Comparison of ENCODE assay signal across 12 mouse cellular contexts in genomic region chr15:80160726-80161125, GRCm38 (mm10). TPM values are rescaled to one million over a fixed set of nuclear protein-coding genes. Genes with fewer than 3 reads are reported as not detected.
A peak's percentile ranks its signal among the peaks of the same experiment; 100 is the strongest.
DNase-seq lines count a peak whose midpoint lies in the region; ATAC-seq and TF ChIP-seq lines count a peak whose summit lies in the region.
"Had no signal": no experiment of that assay in that cellular context is flagged by ENCODE, and none has a peak within 500 bp of the region (broad histone marks: within the 10 kb centered on the region; RNA-seq: fewer than 3 reads in every experiment).

No protein-coding gene starts in this region.

- ATAC-seq in intestine, embryonic 15.5 days: no peak
- ATAC-seq: Patski had no signal

- H3K36me3 ChIP-seq in kidney, adult 2 months (ENCODE audit: control insufficient read depth, insufficient read depth, low read length): no peaks in the 10 kb centered on the region; the same call in 1 of the 2 replicates
- peaks cover 23% of the 10 kb centered on the region for H3K36me3 ChIP-seq in intestine, embryonic 15.5 days

- WGBS in kidney, adult 2 months: 82% methylated on average over 4 of the region's 4 CpGs
- 92% methylated on average over 4 of the region's 4 CpGs for WGBS in intestine, embryonic 15.5 days

- no peak overlapping the region for H3K4me3 ChIP-seq in kidney, adult 2 months (ENCODE audit: insufficient read depth, low read depth, low read length)
- no peak overlapping the region for H3K4me3 ChIP-seq in intestine, embryonic 15.5 days (replicated peaks)
- H3K4me3 ChIP-seq: limb, embryonic 12.5 days; megakaryocyte, embryonic 14.5 days had no signal

- 0 out of 2 replicates have a peak overlapping the region, but pooled peaks have one; percentile 28 for H3K9ac ChIP-seq in intestine, embryonic 15.5 days
- H3K9ac ChIP-seq: limb, embryonic 12.5 days had no signal

- peak; percentile 33 for DNase-seq in adrenal gland, postnatal 14 days
- DNase-seq in adrenal gland, adult 18-20 months (ENCODE audit: low spot score in 2 of 2): no peak
- peak; percentile 41 for DNase-seq in kidney, adult 2 months
- DNase-seq in kidney, postnatal 10 days: no peak
- DNase-seq in NIH3T3 (ENCODE audit: low read depth): peak; percentile 50
- no peak for DNase-seq in spleen, postnatal 4 days (ENCODE audit: low spot score in 2 of 2)
- DNase-seq in adrenal gland, postnatal 25 days: no peak
- DNase-seq: kidney, adult 9 months had no signal

- H3K27ac ChIP-seq in kidney, adult 2 months (ENCODE audit: insufficient read depth, low read depth, low read length): peak overlapping the region; percentile 37; the same call in 1 of the 2 replicates
- H3K27ac ChIP-seq in intestine, embryonic 15.5 days: peak overlapping the region; percentile 89

- H3K9me3 ChIP-seq in intestine, embryonic 15.5 days: no peaks in the 10 kb centered on the region
- H3K9me3 ChIP-seq: limb, embryonic 12.5 days; megakaryocyte, embryonic 14.5 days had no signal

- TF ChIP-seq POLR2A in kidney, adult 2 months (IDR thresholded peaks at IDR 0.05; ENCODE audit: low read depth, low read length): no peak

- no peak overlapping the region for H3K4me2 ChIP-seq in intestine, embryonic 15.5 days (replicated peaks)
- H3K4me2 ChIP-seq: limb, embryonic 12.5 days had no signal

- peaks cover 42% of the 10 kb centered on the region for H3K4me1 ChIP-seq in kidney, adult 2 months (ENCODE audit: control insufficient read depth, insufficient read depth, low read length)
- peaks cover 32% of the 10 kb centered on the region for H3K4me1 ChIP-seq in intestine, embryonic 15.5 days (replicated peaks)

- no peaks in the 10 kb centered on the region for H3K27me3 ChIP-seq in kidney, adult 2 months (replicated peaks; ENCODE audit: control insufficient read depth, insufficient read depth, low read length)
- H3K27me3 ChIP-seq in intestine, embryonic 15.5 days (replicated peaks): no peaks in the 10 kb centered on the region
- H3K27me3 ChIP-seq: limb, embryonic 12.5 days; Patski had no signal

- no peak for TF ChIP-seq CTCF in kidney, adult 2 months (conservative IDR thresholded peaks at IDR 0.05; ENCODE audit: insufficient read depth, insufficient read length, low read depth, low read length)

RNA-seq across cellular contexts. Expression of gene Mgat3, which starts 12.8 kb away (rescaled TPM):
- total RNA-seq in adrenal gland, postnatal 14 days (2021): 6.6 and 7.6 TPM in 2 replicates
- total RNA-seq in adrenal gland, adult 18-20 months (2021): 1 to 10 TPM; 8.2 to 8.7 TPM
- polyA plus RNA-seq in kidney, adult 2 months (2012; rRNA removed): 70.5 and 77.1 TPM in 2 replicates
- 12.1 and 13.6 TPM in 2 replicates for polyA plus RNA-seq in intestine, embryonic 15.5 days (2015; fragmentation: Nextera tagmentation; extraction: Ambion mirVana)
- total RNA-seq in adrenal gland, postnatal 25 days (2021): 5.9 and 7.4 TPM in 2 replicates

RNA-seq across cellular contexts. Expression of gene Tab1, which starts 27.8 kb away (rescaled TPM):
- total RNA-seq in adrenal gland, postnatal 14 days (2021): 14.6 and 23.0 TPM in 2 replicates
- 1 to 10 TPM; 9.3 to 9.4 TPM for total RNA-seq in adrenal gland, adult 18-20 months (2021)
- polyA plus RNA-seq in kidney, adult 2 months (2012; rRNA removed): 26.7 and 28.5 TPM in 2 replicates
- 28.5 and 29.0 TPM in 2 replicates for polyA plus RNA-seq in intestine, embryonic 15.5 days (2015; fragmentation: Nextera tagmentation; extraction: Ambion mirVana)
- total RNA-seq in adrenal gland, postnatal 25 days (2021): 20.5 and 26.7 TPM in 2 replicates

Comparison
In these comparisons a context has a peak if more than half of its experiments do, and no peak if none do; other contexts are left out.
1. DNase-seq: peak in adrenal gland, postnatal 14 days (single experiment), kidney, adult 2 months (single experiment) and NIH3T3 (single experiment); none in adrenal gland, adult 18-20 months (0 of 2), kidney, postnatal 10 days (single experiment), spleen, postnatal 4 days (0 of 2) and adrenal gland, postnatal 25 days (single experiment).